Mouse (Mus musculus): ENCODE measurements around the gene Ttll7. TPM values are rescaled to one million over a fixed set of nuclear protein-coding genes. Genes with fewer than 3 reads are reported as not detected.

Gene Ttll7
- polyA plus RNA-seq, 1 experiment from 2014 or later, result 8.8 TPM

DNA sequence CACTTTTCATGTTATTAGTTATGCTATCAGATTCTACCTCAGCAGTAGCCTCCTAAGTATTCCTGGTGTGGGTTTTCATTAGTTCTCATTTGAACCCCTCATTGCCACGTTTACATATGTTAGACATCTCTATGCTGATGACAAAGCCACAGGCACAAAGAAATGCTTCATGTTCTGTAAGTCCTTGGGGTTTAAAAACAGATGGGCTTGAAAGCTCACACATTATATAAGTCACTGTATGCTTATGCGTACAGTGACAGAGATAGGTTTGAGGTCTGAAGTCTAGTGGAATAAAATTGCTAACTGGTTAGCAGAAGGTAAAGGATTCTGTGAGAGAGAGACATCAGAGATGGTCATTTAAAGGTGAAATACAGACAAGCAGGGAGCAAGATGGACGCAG, 149.4 kb downstream of the Ttll7 start:
- no peak overlapping the region for H3K4me2 ChIP-seq (replicated peaks)
- no peaks in the 10 kb centered on the region for H3K27me3 ChIP-seq (ENCODE audit: control insufficient read depth, insufficient read depth, low read length)
- no peak overlapping the region for H3K9ac ChIP-seq
- WGBS, result 81% methylated on average over 3 of the region's 3 CpGs
- no peaks in the 10 kb centered on the region for H3K4me1 ChIP-seq (replicated peaks; ENCODE audit: control insufficient read depth, insufficient read depth, low read length)
- H3K4me3 ChIP-seq (replicated peaks; ENCODE audit: low read length), result no peak overlapping the region
- H3K36me3 ChIP-seq (replicated peaks; ENCODE audit: control insufficient read depth, insufficient read depth), result no peaks in the 10 kb centered on the region
- DNase-seq (ENCODE audit: low spot score), result no peak
- no peak overlapping the region for H3K27ac ChIP-seq
- ATAC-seq (ENCODE audit: low FRiP score), result no peak
- H3K9me3 ChIP-seq (ENCODE audit: control insufficient read depth, low read length), result no peaks in the 10 kb centered on the region

DNA sequence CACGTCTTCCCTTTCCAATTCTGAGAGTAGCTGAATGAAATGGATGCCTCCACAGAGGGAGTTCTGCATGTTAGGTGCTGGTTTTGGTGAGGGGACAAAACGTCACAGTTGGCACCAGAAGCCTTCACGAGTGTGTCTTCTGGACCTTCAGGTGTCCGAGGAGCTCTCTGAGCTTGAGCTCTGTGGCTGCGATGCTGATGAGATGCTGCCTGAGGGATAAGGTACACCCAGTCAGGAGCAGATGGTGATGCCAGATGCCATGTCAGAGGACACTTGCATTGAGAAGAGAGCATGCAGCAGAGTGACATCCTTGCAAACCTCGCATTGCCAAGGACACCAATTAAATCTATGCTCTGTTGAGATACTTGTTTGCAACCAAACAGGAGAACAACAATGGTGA, 164.3 kb downstream of the Ttll7 start:
- Histone ChIP-seq H3K36me3 (replicated peaks; ENCODE audit: control insufficient read depth, insufficient read depth) (no peaks in the 10 kb centered on the region), H3K4me3 (replicated peaks; ENCODE audit: low read length) (no peak overlapping the region), H3K4me2 (replicated peaks) (no peak overlapping the region), H3K9me3 (ENCODE audit: control insufficient read depth, low read length) (no peaks in the 10 kb centered on the region), H3K9ac (no peak overlapping the region), H3K27me3 (ENCODE audit: control insufficient read depth, insufficient read depth, low read length) (no peaks in the 10 kb centered on the region), H3K4me1 (replicated peaks; ENCODE audit: control insufficient read depth, insufficient read depth, low read length) (no peaks in the 10 kb centered on the region), H3K27ac (no peak overlapping the region)
- DNase-seq (ENCODE audit: low spot score) (no peak), ATAC-seq (ENCODE audit: low FRiP score) (no peak)
- WGBS, result 95% methylated on average over 6 of the region's 6 CpGs

GRCm38 (mm10) chr3:147019506-147019905, 167.3 kb downstream of the Ttll7 start:
- H3K9ac ChIP-seq, result no peak overlapping the region
- no peaks in the 10 kb centered on the region for H3K9me3 ChIP-seq (ENCODE audit: control insufficient read depth, low read length)
- 72% methylated on average over 5 of the region's 5 CpGs for WGBS
- DNase-seq (ENCODE audit: low spot score), result no peak
- H3K4me2 ChIP-seq (replicated peaks), result no peak overlapping the region
- no peaks in the 10 kb centered on the region for H3K36me3 ChIP-seq (replicated peaks; ENCODE audit: control insufficient read depth, insufficient read depth)
- H3K27me3 ChIP-seq (ENCODE audit: control insufficient read depth, insufficient read depth, low read length), result no peaks in the 10 kb centered on the region
- no peak for ATAC-seq (ENCODE audit: low FRiP score)
- H3K4me3 ChIP-seq (replicated peaks; ENCODE audit: low read length), result no peak overlapping the region
- no peak overlapping the region for H3K27ac ChIP-seq
- no peaks in the 10 kb centered on the region for H3K4me1 ChIP-seq (replicated peaks; ENCODE audit: control insufficient read depth, insufficient read depth, low read length)

GRCm38 (mm10) chr3:147026248-147026647, 174.1 kb downstream of the Ttll7 start:
- H3K27me3 ChIP-seq (ENCODE audit: control insufficient read depth, insufficient read depth, low read length), result no peaks in the 10 kb centered on the region
- no peak for DNase-seq (ENCODE audit: low spot score)

GRCm38 (mm10) chr3:147028382-147028781, 176.2 kb downstream of the Ttll7 start:
- Histone ChIP-seq H3K27ac (no peak overlapping the region), H3K4me2 (replicated peaks) (no peak overlapping the region), H3K9me3 (ENCODE audit: control insufficient read depth, low read length) (no peaks in the 10 kb centered on the region), H3K4me1 (replicated peaks; ENCODE audit: control insufficient read depth, insufficient read depth, low read length) (no peaks in the 10 kb centered on the region), H3K9ac (no peak overlapping the region), H3K4me3 (replicated peaks; ENCODE audit: low read length) (no peak overlapping the region), H3K27me3 (ENCODE audit: control insufficient read depth, insufficient read depth, low read length) (no peaks in the 10 kb centered on the region), H3K36me3 (replicated peaks; ENCODE audit: control insufficient read depth, insufficient read depth) (no peaks in the 10 kb centered on the region)
- DNase-seq (ENCODE audit: low spot score) (no peak), ATAC-seq (ENCODE audit: low FRiP score) (no peak)
- WGBS, result 96% methylated on average over 7 of the region's 7 CpGs

More at GRCm38 (mm10) chr3:147026248-147026647, 174.1 kb downstream of the Ttll7 start:
- no peak overlapping the region for H3K9ac ChIP-seq
- no peaks in the 10 kb centered on the region for H3K9me3 ChIP-seq (ENCODE audit: control insufficient read depth, low read length)
- H3K4me1 ChIP-seq (replicated peaks; ENCODE audit: control insufficient read depth, insufficient read depth, low read length), result no peaks in the 10 kb centered on the region
- no peak overlapping the region for H3K4me2 ChIP-seq (replicated peaks)
- no peaks in the 10 kb centered on the region for H3K36me3 ChIP-seq (replicated peaks; ENCODE audit: control insufficient read depth, insufficient read depth)
- ATAC-seq (ENCODE audit: low FRiP score), result no peak
- H3K4me3 ChIP-seq (replicated peaks; ENCODE audit: low read length), result no peak overlapping the region
- H3K27ac ChIP-seq, result no peak overlapping the region
- WGBS, result 45% methylated on average over 5 of the region's 5 CpGs

DNA sequence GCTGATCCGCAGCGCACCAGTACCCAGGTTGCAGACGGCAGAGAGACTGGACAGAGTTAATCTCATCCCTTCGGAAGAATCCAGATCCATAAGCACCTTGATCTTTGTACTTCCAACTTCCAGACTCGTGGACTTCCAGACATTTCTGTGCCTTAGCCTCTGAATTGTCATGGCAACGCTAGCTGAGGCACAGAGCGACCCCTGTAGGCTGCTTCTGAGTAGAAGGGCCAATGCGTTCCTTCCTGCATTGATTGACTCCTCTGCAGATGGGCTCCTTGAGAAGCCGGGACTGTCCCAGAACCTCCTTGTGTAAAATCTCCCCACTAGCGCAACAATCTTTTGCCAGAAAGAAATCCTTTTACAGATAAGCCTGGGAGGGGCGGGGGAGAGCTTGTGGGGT, 177.6 kb downstream of the Ttll7 start:
- no peaks in the 10 kb centered on the region for H3K4me1 ChIP-seq (replicated peaks; ENCODE audit: control insufficient read depth, insufficient read depth, low read length)
- no peak overlapping the region for H3K9ac ChIP-seq
- no peaks in the 10 kb centered on the region for H3K27me3 ChIP-seq (ENCODE audit: control insufficient read depth, insufficient read depth, low read length)
- no peaks in the 10 kb centered on the region for H3K36me3 ChIP-seq (replicated peaks; ENCODE audit: control insufficient read depth, insufficient read depth)
- ATAC-seq (ENCODE audit: low FRiP score) (no peak), DNase-seq (ENCODE audit: low spot score) (no peak)
- H3K9me3 ChIP-seq (ENCODE audit: control insufficient read depth, low read length), result no peaks in the 10 kb centered on the region
- no peak overlapping the region for H3K27ac ChIP-seq
- WGBS, result 81% methylated on average over 11 of the region's 11 CpGs
- no peak overlapping the region for H3K4me2 ChIP-seq (replicated peaks)
- H3K4me3 ChIP-seq (replicated peaks; ENCODE audit: low read length), result no peak overlapping the region

DNA sequence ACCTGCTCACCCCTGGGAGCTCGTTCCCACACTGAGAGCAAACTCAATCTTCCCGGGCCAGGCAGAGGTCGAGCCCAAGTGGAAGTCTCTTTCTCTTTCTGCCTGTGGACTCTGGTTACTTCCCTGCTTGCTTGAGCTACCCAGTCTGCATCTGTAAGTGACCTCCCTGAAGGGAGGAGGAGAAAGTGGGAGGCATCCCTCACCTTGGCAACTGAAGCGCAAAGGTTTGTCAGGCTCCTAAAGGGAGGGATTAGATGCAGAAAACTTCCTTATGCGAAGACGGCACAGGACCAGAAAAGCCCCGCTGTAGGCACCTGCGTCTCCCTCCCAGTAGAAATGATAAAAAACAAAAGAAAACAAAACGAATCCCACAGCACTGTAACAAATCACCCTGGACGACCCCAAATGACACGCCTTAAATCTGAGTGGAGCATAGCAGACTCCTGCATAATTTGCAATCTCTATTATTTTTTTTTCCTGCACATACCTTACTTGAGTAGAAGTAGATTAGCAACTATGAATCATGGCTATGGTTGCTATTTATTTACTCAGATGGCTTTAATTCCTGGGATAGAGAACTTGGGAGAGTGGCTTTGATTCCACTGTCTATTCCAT, 178.2 kb downstream of the Ttll7 start:
- ATAC-seq (ENCODE audit: low FRiP score) (no peak), DNase-seq (ENCODE audit: low spot score) (no peak)
- no peaks in the 10 kb centered on the region for H3K27me3 ChIP-seq (ENCODE audit: control insufficient read depth, insufficient read depth, low read length)
- no peaks in the 10 kb centered on the region for H3K36me3 ChIP-seq (replicated peaks; ENCODE audit: control insufficient read depth, insufficient read depth)
- H3K4me1 ChIP-seq (replicated peaks; ENCODE audit: control insufficient read depth, insufficient read depth, low read length), result no peaks in the 10 kb centered on the region
- H3K27ac ChIP-seq, result no peak overlapping the region
- no peak overlapping the region for H3K9ac ChIP-seq
- H3K4me2 ChIP-seq (replicated peaks), result no peak overlapping the region
- H3K4me3 ChIP-seq (replicated peaks; ENCODE audit: low read length), result no peak overlapping the region
- H3K9me3 ChIP-seq (ENCODE audit: control insufficient read depth, low read length), result no peaks in the 10 kb centered on the region
- 45% methylated on average over 11 of the region's 11 CpGs for WGBS

Other genes starting within 250 kb of the Ttll7 start
- not detected in 2 replicates for gene Dnase2b, start 236.8 kb upstream of the Ttll7 start, polyA plus RNA-seq (2014; fragmentation: Nextera tagmentation; extraction: Ambion mirVana)
- gene 4930503B20Rik, start 201.1 kb upstream of the Ttll7 start, polyA plus RNA-seq (2014; fragmentation: Nextera tagmentation; extraction: Ambion mirVana), result not detected in 2 replicates
- 0.24 and 0.50 TPM in 2 replicates for gene Samd13, start 166.8 kb upstream of the Ttll7 start, polyA plus RNA-seq (2014; fragmentation: Nextera tagmentation; extraction: Ambion mirVana)
- 216 and 258 TPM in 2 replicates for gene Prkacb, start 39.4 kb upstream of the Ttll7 start, polyA plus RNA-seq (2014; fragmentation: Nextera tagmentation; extraction: Ambion mirVana)